Comparison of ENCODE assay signal across 8 mouse cellular contexts in genomic region chr7:140082242-140082678, GRCm38 (mm10). TPM values are rescaled to one million over a fixed set of nuclear protein-coding genes. Genes with fewer than 3 reads are reported as not detected.
DNase-seq lines count a peak whose midpoint lies in the region; ATAC-seq and TF ChIP-seq lines count a peak whose summit lies in the region.

Gene Caly, minus strand, starts transcription at chr7:140082548.

- peak; percentile 34; the same call in 1 of the 2 replicates for TF ChIP-seq CTCF in embryonic fibroblast, embryonic 13.5 days (IDR thresholded peaks at IDR 0.05; ENCODE audit: borderline replicate concordance, insufficient read depth, low read length)

- peak within 1 kb of the TSS; percentile 6; the same call in 1 of the 2 replicates for H3K4me2 ChIP-seq in intestine, embryonic 15.5 days (replicated peaks)
- no peak within 1 kb of the TSS for H3K4me2 ChIP-seq in limb, embryonic 15.5 days

- 10% methylated on average over 18 of the region's 18 CpGs for WGBS in intestine, embryonic 15.5 days
- WGBS in limb, embryonic 15.5 days, result 7% methylated on average over 18 of the region's 18 CpGs
- 10% methylated on average over 18 of the region's 18 CpGs for WGBS in heart, embryonic 10.5 days

- H3K27ac ChIP-seq in embryonic fibroblast, embryonic 13.5 days (ENCODE audit: insufficient read depth, low read length), result no peak within 1 kb of the TSS
- H3K27ac ChIP-seq in intestine, embryonic 15.5 days, result no peak within 1 kb of the TSS
- H3K27ac ChIP-seq in limb, embryonic 15.5 days, result no peak within 1 kb of the TSS
- no peak within 1 kb of the TSS for H3K27ac ChIP-seq in heart, embryonic 10.5 days

- ATAC-seq in intestine, embryonic 15.5 days, result peak; percentile 41; the same call in 1 of the 2 replicates
- ATAC-seq in limb, embryonic 15.5 days (ENCODE audit: insufficient number of reproducible peaks, low FRiP score, low TSS enrichment, low read depth), result 0 out of 2 replicates have a peak, but pooled peaks have one; percentile 31

- TF ChIP-seq POLR2A in embryonic fibroblast, embryonic 13.5 days (IDR thresholded peaks at IDR 0.05; ENCODE audit: low read depth, low read length), result no peak

- H3K4me3 ChIP-seq in embryonic fibroblast, embryonic 13.5 days (ENCODE audit: insufficient read depth, low read length), result no peak within 1 kb of the TSS
- H3K4me3 ChIP-seq in intestine, embryonic 15.5 days (replicated peaks), result no peak within 1 kb of the TSS
- H3K4me3 ChIP-seq in limb, embryonic 15.5 days, result no peak within 1 kb of the TSS
- no peak within 1 kb of the TSS for H3K4me3 ChIP-seq in heart, embryonic 10.5 days

- no peaks in the 10 kb centered on the region for H3K36me3 ChIP-seq in intestine, embryonic 15.5 days
- H3K36me3 ChIP-seq in limb, embryonic 15.5 days, result no peaks in the 10 kb centered on the region
- H3K36me3 ChIP-seq in heart, embryonic 10.5 days, result no peaks in the 10 kb centered on the region

- no peaks in the 10 kb centered on the region for H3K9me3 ChIP-seq in intestine, embryonic 15.5 days
- H3K9me3 ChIP-seq in limb, embryonic 15.5 days, result no peaks in the 10 kb centered on the region
- no peaks in the 10 kb centered on the region for H3K9me3 ChIP-seq in heart, embryonic 10.5 days

- DNase-seq in adrenal gland, adult (ENCODE audit: inconsistent age in 2 of 2, low spot score in 1 of 2), result peak; percentile 30 to 56
- no peak for DNase-seq in adrenal gland, adult 8-10 months
- no peak for DNase-seq in adrenal gland, postnatal 4 days (ENCODE audit: low spot score in 2 of 2)
- peak; percentile 85 for DNase-seq in retina, embryonic 14.5 days (ENCODE audit: low spot score)
- DNase-seq in heart, embryonic 10.5 days (ENCODE audit: low spot score), result no peak

- no peak within 1 kb of the TSS for H3K9ac ChIP-seq in intestine, embryonic 15.5 days
- H3K9ac ChIP-seq in limb, embryonic 15.5 days, result no peak within 1 kb of the TSS

- no peaks in the 10 kb centered on the region for H3K4me1 ChIP-seq in embryonic fibroblast, embryonic 13.5 days (ENCODE audit: control insufficient read depth, insufficient read depth, low read length)
- H3K4me1 ChIP-seq in intestine, embryonic 15.5 days (replicated peaks), result 0 out of 2 replicates have a peak, but pooled peaks cover 5% of the 10 kb centered on the region
- peaks cover 14% of the 10 kb centered on the region for H3K4me1 ChIP-seq in limb, embryonic 15.5 days
- 0 out of 2 replicates have a peak, but pooled peaks cover 6% of the 10 kb centered on the region for H3K4me1 ChIP-seq in heart, embryonic 10.5 days

- peaks cover 38% of the 10 kb centered on the region for H3K27me3 ChIP-seq in intestine, embryonic 15.5 days (replicated peaks)
- H3K27me3 ChIP-seq in limb, embryonic 15.5 days, result peaks cover 47% of the 10 kb centered on the region
- peaks cover 51% of the 10 kb centered on the region for H3K27me3 ChIP-seq in heart, embryonic 10.5 days (ENCODE audit: insufficient read depth, poor library complexity, severe bottlenecking)

RNA-seq across cellular contexts. Expression of gene Caly, which starts in this region (rescaled TPM):
- total RNA-seq in adrenal gland, adult 8-10 months (2022), result 10 to 100 TPM in 2 of 4 experiments, 1 to 10 TPM in 2; 5.8 to 13.8 (median 11.0) TPM
- 10 to 100 TPM; 10.8 to 12.9 TPM for total RNA-seq in adrenal gland, postnatal 4 days (2021)
- not detected in 2 replicates for polyA plus RNA-seq in embryonic fibroblast, embryonic 13.5 days (2011; ENCODE audit: insufficient read length, low read depth, missing spikeins)
- 3.4 and 3.7 TPM in 2 replicates for polyA plus RNA-seq in intestine, embryonic 15.5 days (2015; fragmentation: Nextera tagmentation; extraction: Ambion mirVana)
- 0.55 and 1.2 TPM in 2 replicates for polyA plus RNA-seq in limb, embryonic 15.5 days (2015; fragmentation: Nextera tagmentation; extraction: Ambion mirVana)
- polyA plus RNA-seq in heart, embryonic 10.5 days (2016; fragmentation: Nextera tagmentation; extraction: Ambion mirVana), result 0.30 and 0.45 TPM in 2 replicates

Comparison
In these comparisons a context has a peak if more than half of its experiments do, and no peak if none do; other contexts are left out.
1. DNase-seq: peak in adrenal gland, adult (2 of 2) and retina, embryonic 14.5 days (single experiment); none in adrenal gland, adult 8-10 months (single experiment), adrenal gland, postnatal 4 days (0 of 2) and heart, embryonic 10.5 days (single experiment).